Mouse (Mus musculus): ENCODE measurements around the gene Xylt1. TPM values are rescaled to one million over a fixed set of nuclear protein-coding genes. Genes with fewer than 3 reads are reported as not detected.

Xylt1 gene
- polyA plus RNA-seq, 1 experiment from 2014 or later, result 1.6 TPM

GRCm38 (mm10) chr7:117630657-117631056 lies 249.9 kb downstream of the Xylt1 start:
- no peaks in the 10 kb centered on the region for H3K27me3 ChIP-seq (replicated peaks; ENCODE audit: control insufficient read depth, insufficient read depth, low read length)
- 73% methylated on average over 5 of the region's 5 CpGs for WGBS
- H3K9ac ChIP-seq (ENCODE audit: low read length), result no peak overlapping the region
- H3K4me1 ChIP-seq (replicated peaks; ENCODE audit: control insufficient read depth, insufficient read depth, low read length), result no peaks in the 10 kb centered on the region
- H3K27ac ChIP-seq (ENCODE audit: low read depth), result no peak overlapping the region
- no peak overlapping the region for H3K4me3 ChIP-seq (ENCODE audit: low read depth, low read length)
- ATAC-seq (replicated peaks; ENCODE audit: low FRiP score, low TSS enrichment, low read depth), result no peak
- no peaks in the 10 kb centered on the region for H3K36me3 ChIP-seq (ENCODE audit: control insufficient read depth, insufficient read depth, low read length)
- H3K9me3 ChIP-seq (ENCODE audit: control insufficient read depth, low read length), result no peaks in the 10 kb centered on the region
- no peak for DNase-seq (ENCODE audit: low spot score)
- H3K4me2 ChIP-seq (ENCODE audit: low read length), result no peak overlapping the region

- no peak for DNase-seq (ENCODE audit: low spot score)
- WGBS, result 79% methylated on average over 4 of the region's 4 CpGs
- no peak for ATAC-seq (replicated peaks; ENCODE audit: low FRiP score, low TSS enrichment, low read depth)
Observed at GRCm38 (mm10) chr7:117635584-117635983, 254.8 kb downstream of the Xylt1 start.

GRCm38 (mm10) chr7:117636713-117637112 lies 255.9 kb downstream of the Xylt1 start:
- H3K9ac ChIP-seq (ENCODE audit: low read length), result no peak overlapping the region
- DNase-seq (ENCODE audit: low spot score) (peak; percentile 54), ATAC-seq (replicated peaks; ENCODE audit: low FRiP score, low TSS enrichment, low read depth) (no peak)
- no peaks in the 10 kb centered on the region for H3K4me1 ChIP-seq (replicated peaks; ENCODE audit: control insufficient read depth, insufficient read depth, low read length)
- H3K36me3 ChIP-seq (ENCODE audit: control insufficient read depth, insufficient read depth, low read length), result no peaks in the 10 kb centered on the region
- no peak overlapping the region for H3K4me3 ChIP-seq (ENCODE audit: low read depth, low read length)
- no peak overlapping the region for H3K4me2 ChIP-seq (ENCODE audit: low read length)
- H3K27me3 ChIP-seq (replicated peaks; ENCODE audit: control insufficient read depth, insufficient read depth, low read length), result no peaks in the 10 kb centered on the region
- no peaks in the 10 kb centered on the region for H3K9me3 ChIP-seq (ENCODE audit: control insufficient read depth, low read length)
- H3K27ac ChIP-seq (ENCODE audit: low read depth), result no peak overlapping the region
- 69% methylated on average over 3 of the region's 3 CpGs for WGBS

More at GRCm38 (mm10) chr7:117635584-117635983, 254.8 kb downstream of the Xylt1 start:
- no peak overlapping the region for H3K9ac ChIP-seq (ENCODE audit: low read length)
- H3K36me3 ChIP-seq (ENCODE audit: control insufficient read depth, insufficient read depth, low read length), result no peaks in the 10 kb centered on the region
- no peaks in the 10 kb centered on the region for H3K27me3 ChIP-seq (replicated peaks; ENCODE audit: control insufficient read depth, insufficient read depth, low read length)
- H3K27ac ChIP-seq (ENCODE audit: low read depth), result no peak overlapping the region
- no peak overlapping the region for H3K4me3 ChIP-seq (ENCODE audit: low read depth, low read length)
- H3K4me2 ChIP-seq (ENCODE audit: low read length), result no peak overlapping the region
- H3K9me3 ChIP-seq (ENCODE audit: control insufficient read depth, low read length), result no peaks in the 10 kb centered on the region
- H3K4me1 ChIP-seq (replicated peaks; ENCODE audit: control insufficient read depth, insufficient read depth, low read length), result no peaks in the 10 kb centered on the region

- H3K36me3 ChIP-seq (ENCODE audit: control insufficient read depth, insufficient read depth, low read length), result no peaks in the 10 kb centered on the region
- H3K27me3 ChIP-seq (replicated peaks; ENCODE audit: control insufficient read depth, insufficient read depth, low read length), result no peaks in the 10 kb centered on the region
- ATAC-seq (replicated peaks; ENCODE audit: low FRiP score, low TSS enrichment, low read depth) (no peak), DNase-seq (ENCODE audit: low spot score) (no peak)
- H3K4me1 ChIP-seq (replicated peaks; ENCODE audit: control insufficient read depth, insufficient read depth, low read length), result no peaks in the 10 kb centered on the region
- no peak overlapping the region for H3K4me3 ChIP-seq (ENCODE audit: low read depth, low read length)
- no peak overlapping the region for H3K27ac ChIP-seq (ENCODE audit: low read depth)
- H3K9me3 ChIP-seq (ENCODE audit: control insufficient read depth, low read length), result no peaks in the 10 kb centered on the region
- 90% methylated on average over 2 of the region's 2 CpGs for WGBS
- H3K9ac ChIP-seq (ENCODE audit: low read length), result no peak overlapping the region
- no peak overlapping the region for H3K4me2 ChIP-seq (ENCODE audit: low read length)
Observed at GRCm38 (mm10) chr7:117637997-117638396, 257.2 kb downstream of the Xylt1 start.

- H3K4me3 ChIP-seq (ENCODE audit: low read depth, low read length), result no peak overlapping the region
- H3K36me3 ChIP-seq (ENCODE audit: control insufficient read depth, insufficient read depth, low read length), result no peaks in the 10 kb centered on the region
- WGBS, result 33% methylated on average over 1 of the region's 1 CpGs
- no peaks in the 10 kb centered on the region for H3K9me3 ChIP-seq (ENCODE audit: control insufficient read depth, low read length)
- no peak for ATAC-seq (replicated peaks; ENCODE audit: low FRiP score, low TSS enrichment, low read depth)
- H3K27me3 ChIP-seq (replicated peaks; ENCODE audit: control insufficient read depth, insufficient read depth, low read length), result no peaks in the 10 kb centered on the region
- no peak for DNase-seq (ENCODE audit: low spot score)
- H3K4me2 ChIP-seq (ENCODE audit: low read length), result no peak overlapping the region
- H3K4me1 ChIP-seq (replicated peaks; ENCODE audit: control insufficient read depth, insufficient read depth, low read length), result no peaks in the 10 kb centered on the region
- H3K9ac ChIP-seq (ENCODE audit: low read length), result no peak overlapping the region
- H3K27ac ChIP-seq (ENCODE audit: low read depth), result no peak overlapping the region
Observed at GRCm38 (mm10) chr7:117652637-117653036, 271.9 kb downstream of the Xylt1 start.

- Histone ChIP-seq H3K27ac (ENCODE audit: low read depth) (no peak overlapping the region), H3K4me1 (replicated peaks; ENCODE audit: control insufficient read depth, insufficient read depth, low read length) (no peaks in the 10 kb centered on the region), H3K4me2 (ENCODE audit: low read length) (no peak overlapping the region), H3K4me3 (ENCODE audit: low read depth, low read length) (no peak overlapping the region), H3K27me3 (replicated peaks; ENCODE audit: control insufficient read depth, insufficient read depth, low read length) (no peaks in the 10 kb centered on the region), H3K36me3 (ENCODE audit: control insufficient read depth, insufficient read depth, low read length) (no peaks in the 10 kb centered on the region), H3K9me3 (ENCODE audit: control insufficient read depth, low read length) (no peaks in the 10 kb centered on the region), H3K9ac (ENCODE audit: low read length) (no peak overlapping the region)
- ATAC-seq (replicated peaks; ENCODE audit: low FRiP score, low TSS enrichment, low read depth), result no peak
- WGBS, result 95% methylated on average over 5 of the region's 5 CpGs
- DNase-seq (ENCODE audit: low spot score), result no peak
Observed at GRCm38 (mm10) chr7:117655732-117656131, 275.0 kb downstream of the Xylt1 start.

GRCm38 (mm10) chr7:117658180-117658579 lies 277.4 kb downstream of the Xylt1 start:
- H3K9me3 ChIP-seq (ENCODE audit: control insufficient read depth, low read length), result no peaks in the 10 kb centered on the region
- DNase-seq (ENCODE audit: low spot score) (no peak), ATAC-seq (replicated peaks; ENCODE audit: low FRiP score, low TSS enrichment, low read depth) (no peak)
- H3K27ac ChIP-seq (ENCODE audit: low read depth), result no peak overlapping the region
- H3K9ac ChIP-seq (ENCODE audit: low read length), result no peak overlapping the region
- no peak overlapping the region for H3K4me3 ChIP-seq (ENCODE audit: low read depth, low read length)
- H3K27me3 ChIP-seq (replicated peaks; ENCODE audit: control insufficient read depth, insufficient read depth, low read length), result no peaks in the 10 kb centered on the region
- no peaks in the 10 kb centered on the region for H3K36me3 ChIP-seq (ENCODE audit: control insufficient read depth, insufficient read depth, low read length)
- H3K4me1 ChIP-seq (replicated peaks; ENCODE audit: control insufficient read depth, insufficient read depth, low read length), result no peaks in the 10 kb centered on the region
- no peak overlapping the region for H3K4me2 ChIP-seq (ENCODE audit: low read length)
- WGBS, result 93% methylated on average over 4 of the region's 4 CpGs

- no peaks in the 10 kb centered on the region for H3K9me3 ChIP-seq (ENCODE audit: control insufficient read depth, low read length)
- no peak overlapping the region for H3K27ac ChIP-seq (ENCODE audit: low read depth)
- no peaks in the 10 kb centered on the region for H3K36me3 ChIP-seq (ENCODE audit: control insufficient read depth, insufficient read depth, low read length)
- no peaks in the 10 kb centered on the region for H3K27me3 ChIP-seq (replicated peaks; ENCODE audit: control insufficient read depth, insufficient read depth, low read length)
- no peak overlapping the region for H3K4me3 ChIP-seq (ENCODE audit: low read depth, low read length)
- H3K4me1 ChIP-seq (replicated peaks; ENCODE audit: control insufficient read depth, insufficient read depth, low read length), result no peaks in the 10 kb centered on the region
- no peak overlapping the region for H3K9ac ChIP-seq (ENCODE audit: low read length)
- no peak overlapping the region for H3K4me2 ChIP-seq (ENCODE audit: low read length)
- ATAC-seq (replicated peaks; ENCODE audit: low FRiP score, low TSS enrichment, low read depth) (no peak), DNase-seq (ENCODE audit: low spot score) (no peak)
- 91% methylated on average over 4 of the region's 4 CpGs for WGBS
Observed at GRCm38 (mm10) chr7:117658739-117659138, 278.0 kb downstream of the Xylt1 start.

GRCm38 (mm10) chr7:117667286-117667685 lies 286.5 kb downstream of the Xylt1 start:
- Histone ChIP-seq H3K9me3 (ENCODE audit: control insufficient read depth, low read length) (no peaks in the 10 kb centered on the region), H3K4me3 (ENCODE audit: low read depth, low read length) (no peak overlapping the region), H3K4me2 (ENCODE audit: low read length) (no peak overlapping the region), H3K4me1 (replicated peaks; ENCODE audit: control insufficient read depth, insufficient read depth, low read length) (no peaks in the 10 kb centered on the region), H3K9ac (ENCODE audit: low read length) (no peak overlapping the region), H3K27me3 (replicated peaks; ENCODE audit: control insufficient read depth, insufficient read depth, low read length) (no peaks in the 10 kb centered on the region), H3K27ac (ENCODE audit: low read depth) (no peak overlapping the region), H3K36me3 (ENCODE audit: control insufficient read depth, insufficient read depth, low read length) (no peaks in the 10 kb centered on the region)
- WGBS, result 91% methylated on average over 10 of the region's 10 CpGs
- DNase-seq (ENCODE audit: low spot score) (no peak), ATAC-seq (replicated peaks; ENCODE audit: low FRiP score, low TSS enrichment, low read depth) (no peak)
